Comparison of ENCODE assay signal across 8 mouse cellular contexts in the genomic region with DNA sequence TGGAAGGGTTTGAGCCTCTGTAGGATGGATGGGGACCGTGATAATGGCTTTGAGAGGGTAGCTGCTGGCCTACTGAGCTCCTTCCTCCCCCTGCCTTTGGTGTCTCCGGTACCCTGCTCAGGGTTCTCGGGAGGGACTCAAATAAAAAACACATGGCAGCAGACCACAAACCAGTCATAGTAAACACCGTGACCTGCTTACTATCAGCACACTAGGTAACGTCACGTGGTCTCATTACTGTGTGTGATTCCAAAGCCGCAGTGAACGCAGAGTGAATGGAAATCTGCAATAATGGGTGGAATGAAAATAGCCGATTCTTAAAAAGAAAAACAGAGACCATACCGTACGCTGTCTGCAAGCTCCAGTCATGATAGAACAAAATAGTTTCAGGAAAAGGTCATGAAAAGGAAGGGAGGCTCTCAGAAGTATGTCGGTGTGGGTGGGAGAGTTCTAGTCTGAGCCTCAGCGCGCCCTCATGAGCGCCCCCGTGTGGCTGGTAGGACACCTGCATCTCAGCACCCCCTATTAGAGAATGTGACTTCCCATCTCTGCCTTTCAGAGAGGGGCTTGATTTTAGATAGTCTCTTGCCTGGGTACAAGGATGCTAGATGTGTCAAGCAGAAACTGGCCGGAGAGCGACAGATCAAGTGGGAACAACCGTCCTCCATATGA.
DNase-seq lines count a peak whose midpoint lies in the region; ATAC-seq and TF ChIP-seq lines count a peak whose summit lies in the region.

No protein-coding gene starts in this region.

- H3K27ac ChIP-seq in forebrain, embryonic 15.5 days (replicated peaks) = no peak overlapping the region
- H3K27ac ChIP-seq in thymus, adult 2 months (ENCODE audit: control insufficient read depth, insufficient read depth, low read length) = 0 out of 2 replicates have a peak overlapping the region, but pooled peaks have one; percentile 8

- no peaks in the 10 kb centered on the region for H3K27me3 ChIP-seq in forebrain, embryonic 15.5 days
- no peaks in the 10 kb centered on the region for H3K27me3 ChIP-seq in thymus, adult 2 months (ENCODE audit: control insufficient read depth, insufficient read depth, low read length)

- H3K4me1 ChIP-seq in forebrain, embryonic 15.5 days = 0 out of 2 replicates have a peak, but pooled peaks cover 2% of the 10 kb centered on the region
- peaks cover 13% of the 10 kb centered on the region for H3K4me1 ChIP-seq in thymus, adult 2 months (replicated peaks; ENCODE audit: control insufficient read depth, insufficient read depth, low read length)

- 51% methylated on average over 19 of the region's 19 CpGs for WGBS in forebrain, embryonic 15.5 days
- WGBS in thymus, adult 2 months = 46% methylated on average over 19 of the region's 19 CpGs

- no peak overlapping the region for H3K4me3 ChIP-seq in forebrain, embryonic 15.5 days
- no peak overlapping the region for H3K4me3 ChIP-seq in thymus, adult 2 months (ENCODE audit: control insufficient read depth, insufficient read depth, low read length)

- ATAC-seq in forebrain, embryonic 15.5 days (replicated peaks) = peak; percentile 41; the same call in 1 of the 2 replicates
- peak; percentile 61 for ATAC-seq in monocyte, adult 5-6 weeks (replicated peaks; ENCODE audit: insufficient number of reproducible peaks, low FRiP score, low TSS enrichment, poor library complexity, severe bottlenecking)

- no peaks in the 10 kb centered on the region for H3K9me3 ChIP-seq in forebrain, embryonic 15.5 days

- TF ChIP-seq POLR2A in thymus, adult 2 months (IDR thresholded peaks at IDR 0.05; ENCODE audit: control insufficient read depth, extremely low read depth, insufficient read depth, low read length, poor library complexity) = no peak

- peaks cover 15% of the 10 kb centered on the region for H3K36me3 ChIP-seq in forebrain, embryonic 15.5 days
- peaks cover 13% of the 10 kb centered on the region; the same call in 1 of the 2 replicates for H3K36me3 ChIP-seq in thymus, adult 2 months (ENCODE audit: control insufficient read depth, insufficient read depth, low read length)

- DNase-seq in right cerebral cortex, adult 18-20 months = peak; percentile 54
- DNase-seq in right cerebral cortex, postnatal 36 days (ENCODE audit: low spot score in 2 of 2) = no peak
- peak; percentile 45 for DNase-seq in c-Kit-positive CD71-negative TER-119-negative erythroid progenitor cells, embryonic 14.5 days (ENCODE audit: low read depth)
- DNase-seq in hindlimb bud, embryonic 11.5 days (ENCODE audit: extremely low spot score, low read depth, low spot score) = peak; percentile 20
- peak; percentile 67 for DNase-seq in liver
- DNase-seq in thymus, adult 2 months = peak; percentile 73

- H3K4me2 ChIP-seq in forebrain, embryonic 15.5 days (replicated peaks) = no peak overlapping the region

- no peak overlapping the region for H3K9ac ChIP-seq in forebrain, embryonic 15.5 days (replicated peaks)

- peak; percentile 94 for TF ChIP-seq CTCF in thymus, adult 2 months (IDR thresholded peaks at IDR 0.05; ENCODE audit: borderline replicate concordance, control insufficient read depth, extremely low read depth, insufficient read depth, low read length, poor library complexity)

Comparison
In these comparisons a context has a peak if more than half of its experiments do, and no peak if none do; other contexts are left out.
1. DNase-seq: peak in right cerebral cortex, adult 18-20 months (single experiment), c-Kit-positive CD71-negative TER-119-negative erythroid progenitor cells, embryonic 14.5 days (single experiment), hindlimb bud, embryonic 11.5 days (single experiment), liver (single experiment) and thymus, adult 2 months (single experiment); none in right cerebral cortex, postnatal 36 days (0 of 2).